Mouse (Mus musculus): ENCODE results near the gene Cebpz. TPM values are rescaled to one million over a fixed set of nuclear protein-coding genes. Genes with fewer than 3 reads are reported as not detected.

Cebpz gene
- polyA plus RNA-seq (2012; ENCODE audit: insufficient read depth, insufficient read length, low replicate concordance, missing spikeins): not detected in 2 replicates

DNA sequence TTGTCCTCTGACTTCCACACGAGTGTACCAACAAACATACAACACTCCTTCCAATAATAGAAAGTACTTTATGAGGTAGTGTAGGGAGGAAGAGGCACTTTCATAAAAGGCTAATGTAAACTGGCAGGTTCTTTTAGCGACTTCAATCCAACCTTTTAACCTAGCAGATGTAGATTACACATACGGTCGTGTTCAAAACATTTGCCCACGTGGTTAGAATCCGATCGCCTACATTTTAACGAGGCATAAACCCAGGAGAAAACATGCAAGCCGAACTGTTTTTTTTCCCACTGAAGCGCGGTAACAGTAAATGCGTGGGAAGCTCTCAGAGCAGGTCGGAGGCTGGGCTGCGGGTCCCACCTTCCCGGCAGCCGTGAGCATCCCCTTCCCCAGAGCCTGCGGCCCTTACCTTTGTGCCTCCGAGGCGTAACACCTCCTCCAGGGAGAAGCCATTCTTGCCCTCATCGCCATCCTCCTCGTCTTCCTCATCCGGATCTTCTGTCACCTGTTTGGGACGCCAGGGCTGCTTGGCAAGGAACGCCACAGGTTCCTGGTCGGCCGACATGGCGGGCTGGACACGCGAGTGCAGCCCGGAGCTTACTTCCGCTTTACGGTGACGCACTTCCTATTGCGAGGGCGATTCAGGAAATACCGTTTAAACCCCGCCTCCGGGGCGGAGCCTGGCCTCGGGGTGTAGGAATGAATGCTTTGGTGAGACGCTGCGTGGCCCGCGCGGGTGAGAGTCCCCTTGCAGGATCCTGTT lies at the start of gene Cebpz, which contains the start of gene Ndufaf7:
Gene Cebpz (minus strand): TSS at position 601 of the 763 bp plus-strand sequence.
Gene Ndufaf7 (plus strand): TSS at position 671 of the 763 bp plus-strand sequence.
- Histone ChIP-seq H3K4me3 (ENCODE audit: insufficient read depth, low read depth, low read length) (peak within 1 kb of the TSS; percentile 75), H3K4me1 (ENCODE audit: control insufficient read depth, insufficient read depth, low read length) (0 out of 2 replicates have a peak, but pooled peaks cover 2% of the 10 kb centered on the region), H3K27ac (ENCODE audit: insufficient read depth, low read depth, low read length) (peak within 1 kb of the TSS; percentile 44)
- peak; percentile 66 for TF ChIP-seq POLR2A (IDR thresholded peaks at IDR 0.05; ENCODE audit: insufficient read depth, low read depth, low read length)
- no peak for TF ChIP-seq CTCF (IDR thresholded peaks at IDR 0.05; ENCODE audit: insufficient read depth, low read depth, low read length)
- under 1% methylated on average over 45 of the region's 45 CpGs for WGBS

DNA sequence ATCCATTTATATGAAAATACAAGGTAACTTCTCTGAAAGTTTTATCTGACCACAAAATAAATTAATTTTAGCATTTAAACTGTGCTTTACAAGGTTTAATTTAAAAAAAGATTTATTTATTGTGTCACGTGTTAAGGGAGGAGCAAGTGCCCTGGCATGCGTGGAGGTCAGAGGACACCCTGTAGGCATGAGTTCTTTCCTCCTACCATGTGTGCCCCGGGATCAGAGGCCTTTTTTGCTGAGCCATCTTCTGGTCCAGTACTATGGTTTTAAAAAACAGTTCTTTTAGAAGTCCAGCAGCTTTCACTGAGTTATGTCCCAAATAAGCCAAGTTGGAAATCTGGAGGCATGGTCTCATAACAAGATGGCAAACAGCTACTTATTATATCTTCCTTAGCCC lies 46.9 kb upstream of the Cebpz start:
- H3K4me1 ChIP-seq (ENCODE audit: control insufficient read depth, insufficient read depth, low read length): no peaks in the 10 kb centered on the region
- TF ChIP-seq CTCF (IDR thresholded peaks at IDR 0.05; ENCODE audit: insufficient read depth, low read depth, low read length): no peak
- TF ChIP-seq POLR2A (IDR thresholded peaks at IDR 0.05; ENCODE audit: insufficient read depth, low read depth, low read length): no peak
- no peak overlapping the region for H3K27ac ChIP-seq (ENCODE audit: insufficient read depth, low read depth, low read length)
- 96% methylated on average over 3 of the region's 3 CpGs for WGBS
- H3K4me3 ChIP-seq (ENCODE audit: insufficient read depth, low read depth, low read length): no peak overlapping the region

GRCm38 (mm10) chr17:78983166-78983565 lies 46.3 kb upstream of the Cebpz start:
- 90% methylated on average over 8 of the region's 8 CpGs for WGBS
- Histone ChIP-seq H3K4me1 (ENCODE audit: control insufficient read depth, insufficient read depth, low read length) (no peaks in the 10 kb centered on the region), H3K27ac (ENCODE audit: insufficient read depth, low read depth, low read length) (no peak overlapping the region), H3K4me3 (ENCODE audit: insufficient read depth, low read depth, low read length) (no peak overlapping the region)
- TF ChIP-seq CTCF (IDR thresholded peaks at IDR 0.05; ENCODE audit: insufficient read depth, low read depth, low read length) (no peak), POLR2A (IDR thresholded peaks at IDR 0.05; ENCODE audit: insufficient read depth, low read depth, low read length) (no peak)

DNA sequence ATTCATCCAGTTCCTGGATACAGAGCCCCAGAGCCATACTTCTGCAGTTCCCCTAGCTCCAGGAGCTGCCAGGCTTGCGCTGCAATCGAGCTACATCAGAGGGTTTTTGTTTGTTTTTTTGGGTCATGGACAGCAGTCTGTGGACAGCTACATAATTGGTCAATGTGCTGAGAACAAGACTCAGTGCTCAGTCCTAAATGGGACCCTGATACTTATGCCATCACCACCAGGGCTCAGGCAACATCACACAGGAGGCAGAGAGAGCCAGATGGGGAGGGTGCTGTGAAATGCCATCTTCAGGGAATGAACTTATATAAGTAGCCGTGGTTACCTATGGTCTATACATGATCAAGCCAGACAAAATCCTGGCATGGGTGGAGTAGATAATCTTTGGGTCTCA lies 31.6 kb upstream of the Cebpz start:
- Histone ChIP-seq H3K4me1 (ENCODE audit: control insufficient read depth, insufficient read depth, low read length) (0 out of 2 replicates have a peak, but pooled peaks cover 2% of the 10 kb centered on the region), H3K27ac (ENCODE audit: insufficient read depth, low read depth, low read length) (no peak overlapping the region), H3K4me3 (ENCODE audit: insufficient read depth, low read depth, low read length) (no peak overlapping the region)
- TF ChIP-seq POLR2A (IDR thresholded peaks at IDR 0.05; ENCODE audit: insufficient read depth, low read depth, low read length): no peak
- no peak for TF ChIP-seq CTCF (IDR thresholded peaks at IDR 0.05; ENCODE audit: insufficient read depth, low read depth, low read length)
- 74% methylated on average over 3 of the region's 3 CpGs for WGBS

DNA sequence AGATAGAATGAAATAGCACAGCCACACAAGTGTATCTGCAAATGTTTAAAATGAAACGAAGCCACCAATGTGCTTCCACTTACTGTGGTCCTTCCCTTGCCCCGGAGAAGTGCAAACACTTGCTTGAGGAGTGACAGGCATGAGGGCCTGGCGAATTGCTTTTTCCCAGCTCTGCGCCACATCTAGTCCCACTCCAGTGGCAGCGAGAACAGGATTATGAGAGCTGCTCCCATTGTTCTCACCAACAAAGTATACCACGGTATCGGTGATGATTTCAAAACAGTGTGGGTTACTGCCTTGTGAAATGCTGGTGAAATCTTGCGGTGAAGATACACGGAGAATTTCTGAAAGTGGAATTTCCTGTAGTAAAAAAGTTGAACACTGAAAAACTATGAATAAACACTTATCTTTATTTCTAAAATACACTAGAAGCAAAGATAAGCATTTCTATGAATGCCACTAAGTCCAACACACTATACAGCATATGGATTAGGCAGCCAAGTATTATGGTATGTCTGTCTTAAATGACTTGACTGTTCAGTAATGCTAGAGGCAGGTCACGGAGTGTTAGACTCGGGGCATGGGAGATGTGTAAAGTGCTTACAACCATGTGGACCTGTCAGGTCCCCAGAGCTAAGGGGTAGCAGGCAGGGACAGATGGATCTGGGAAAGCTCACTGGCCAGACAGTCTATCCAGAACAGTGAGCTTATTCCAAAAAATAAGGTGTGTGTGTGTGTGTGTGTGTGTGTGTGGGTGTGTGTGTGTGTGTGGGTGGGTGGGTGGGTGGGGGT lies 29.4 kb upstream of the Cebpz start:
- Histone ChIP-seq H3K4me3 (ENCODE audit: insufficient read depth, low read depth, low read length) (no peak overlapping the region), H3K4me1 (ENCODE audit: control insufficient read depth, insufficient read depth, low read length) (0 out of 2 replicates have a peak, but pooled peaks cover 2% of the 10 kb centered on the region), H3K27ac (ENCODE audit: insufficient read depth, low read depth, low read length) (no peak overlapping the region)
- TF ChIP-seq CTCF (IDR thresholded peaks at IDR 0.05; ENCODE audit: insufficient read depth, low read depth, low read length) (no peak), POLR2A (IDR thresholded peaks at IDR 0.05; ENCODE audit: insufficient read depth, low read depth, low read length) (no peak)
- 79% methylated on average over 11 of the region's 11 CpGs for WGBS

GRCm38 (mm10) chr17:78964387-78964786 lies 27.5 kb upstream of the Cebpz start:
- 20% methylated on average over 1 of the region's 1 CpGs for WGBS
- H3K4me3 ChIP-seq (ENCODE audit: insufficient read depth, low read depth, low read length): no peak overlapping the region
- TF ChIP-seq CTCF (IDR thresholded peaks at IDR 0.05; ENCODE audit: insufficient read depth, low read depth, low read length): no peak
- TF ChIP-seq POLR2A (IDR thresholded peaks at IDR 0.05; ENCODE audit: insufficient read depth, low read depth, low read length): no peak
- H3K4me1 ChIP-seq (ENCODE audit: control insufficient read depth, insufficient read depth, low read length): 0 out of 2 replicates have a peak, but pooled peaks cover 2% of the 10 kb centered on the region
- no peak overlapping the region for H3K27ac ChIP-seq (ENCODE audit: insufficient read depth, low read depth, low read length)

DNA sequence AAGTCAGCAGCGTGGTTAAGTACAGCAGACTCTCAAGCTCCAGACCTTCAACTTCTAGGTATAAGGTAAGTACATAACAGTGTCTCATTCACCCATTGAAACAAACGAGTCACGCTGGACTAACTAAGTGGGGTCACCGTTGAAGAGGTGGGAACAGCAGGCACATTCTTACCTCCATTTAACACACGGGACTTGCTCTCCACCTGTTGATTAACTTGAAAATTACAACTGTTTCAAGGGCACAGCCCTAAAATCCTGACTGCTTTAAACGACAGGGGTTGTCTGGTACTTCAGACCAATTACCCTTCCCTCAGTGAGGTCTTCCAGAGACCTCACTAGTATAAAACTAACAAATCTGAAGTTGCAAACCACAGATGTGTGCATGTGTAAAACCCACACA lies 22.6 kb upstream of the Cebpz start:
- Histone ChIP-seq H3K4me3 (ENCODE audit: insufficient read depth, low read depth, low read length) (no peak overlapping the region), H3K4me1 (ENCODE audit: control insufficient read depth, insufficient read depth, low read length) (no peaks in the 10 kb centered on the region), H3K27ac (ENCODE audit: insufficient read depth, low read depth, low read length) (no peak overlapping the region)
- TF ChIP-seq CTCF (IDR thresholded peaks at IDR 0.05; ENCODE audit: insufficient read depth, low read depth, low read length) (no peak), POLR2A (IDR thresholded peaks at IDR 0.05; ENCODE audit: insufficient read depth, low read depth, low read length) (no peak)
- WGBS: 81% methylated on average over 6 of the region's 6 CpGs

GRCm38 (mm10) chr17:78953240-78953639 lies 16.4 kb upstream of the Cebpz start:
- no peak overlapping the region for H3K27ac ChIP-seq (ENCODE audit: insufficient read depth, low read depth, low read length)
- no peaks in the 10 kb centered on the region for H3K4me1 ChIP-seq (ENCODE audit: control insufficient read depth, insufficient read depth, low read length)
- WGBS: 90% methylated on average over 8 of the region's 8 CpGs

GRCm38 (mm10) chr17:78952070-78952469 lies 15.2 kb upstream of the Cebpz start:
- Histone ChIP-seq H3K4me3 (ENCODE audit: insufficient read depth, low read depth, low read length) (no peak overlapping the region), H3K4me1 (ENCODE audit: control insufficient read depth, insufficient read depth, low read length) (no peaks in the 10 kb centered on the region), H3K27ac (ENCODE audit: insufficient read depth, low read depth, low read length) (no peak overlapping the region)
- TF ChIP-seq POLR2A (IDR thresholded peaks at IDR 0.05; ENCODE audit: insufficient read depth, low read depth, low read length) (no peak), CTCF (IDR thresholded peaks at IDR 0.05; ENCODE audit: insufficient read depth, low read depth, low read length) (no peak)
- WGBS: 92% methylated on average over 5 of the region's 5 CpGs

More at GRCm38 (mm10) chr17:78953240-78953639, 16.4 kb upstream of the Cebpz start:
- no peak overlapping the region for H3K4me3 ChIP-seq (ENCODE audit: insufficient read depth, low read depth, low read length)
- TF ChIP-seq POLR2A (IDR thresholded peaks at IDR 0.05; ENCODE audit: insufficient read depth, low read depth, low read length) (no peak), CTCF (IDR thresholded peaks at IDR 0.05; ENCODE audit: insufficient read depth, low read depth, low read length) (no peak)

Measured in olfactory bulb, adult 2 months (tissue).